Mouse (Mus musculus): ENCODE measurements around the gene Urm1.

GRCm38 (mm10) chr2:29865125-29865524 is 45.2 kb downstream of the Urm1 start:
- TF ChIP-seq CTCF (IDR thresholded peaks at IDR 0.05; ENCODE audit: borderline replicate concordance, control insufficient read depth, extremely low read depth, insufficient read depth, low read length, poor library complexity): no peak
- TF ChIP-seq POLR2A (IDR thresholded peaks at IDR 0.05; ENCODE audit: control insufficient read depth, extremely low read depth, insufficient read depth, low read length, poor library complexity): no peak
